Mouse (Mus musculus) adrenal gland, postnatal 0 days (tissue): Measurements from ENCODE around the gene Kif12. TPM values are rescaled to one million over a fixed set of nuclear protein-coding genes. Genes with fewer than 3 reads are reported as not detected.

ENCODE experiments used
- polyA plus RNA-seq: library from polyadenylated mRNA; unstranded; fragments of >200 nt; fragmentation: Nextera tagmentation; extraction: Ambion mirVana; gene quantifications from 2 replicates; pipeline ENCODE4 v1.2.1, GENCODE M21; 2015

The Kif12 gene
- polyA plus RNA-seq, result 0.90 and 2.0 TPM in 2 replicates

GRCm38 (mm10) chr4:63171969-63172685 lies at the start of gene Kif12:
TSS of gene Kif12 (minus strand) at chr4:63172131.

GRCm38 (mm10) chr4:63213907-63214621 lies 42.1 kb upstream of the Kif12 start, which contains the start of gene Col27a1:
TSS of gene Col27a1 (plus strand) at chr4:63214004.

DNA sequence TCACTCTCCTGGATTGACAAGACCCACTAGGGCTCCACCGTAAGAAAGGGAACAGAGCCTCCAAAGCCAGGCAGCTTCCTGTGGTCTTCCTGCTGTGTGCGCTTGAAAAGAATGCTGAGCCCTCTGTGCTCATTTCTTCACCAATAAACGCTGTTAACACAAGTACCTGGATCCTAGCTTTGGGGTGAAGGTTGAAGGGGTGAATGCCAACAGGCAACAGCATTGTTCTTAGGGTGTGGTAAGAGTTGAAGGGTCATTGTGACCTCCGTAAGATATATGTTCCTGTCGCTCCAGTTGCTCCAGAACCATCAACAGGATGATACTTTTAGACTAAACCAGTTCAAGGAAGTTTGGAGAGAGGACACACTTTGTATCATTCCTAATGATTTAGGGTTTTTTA lies 17.2 kb downstream of the Kif12 start, which contains the start of gene Ambp:
Gene Ambp, minus strand, starts transcription at position 101 of the 400 bp plus-strand sequence.

Other genes starting within 250 kb of the Kif12 start
- 6.9 and 14.6 TPM in 2 replicates for gene Zfp618, start 206.6 kb downstream of the Kif12 start, polyA plus RNA-seq
- 43.0 and 62.1 TPM in 2 replicates for gene Ambp, start 17.3 kb downstream of the Kif12 start, polyA plus RNA-seq
- gene Col27a1, start 41.9 kb upstream of the Kif12 start, polyA plus RNA-seq, result 3.8 and 5.2 TPM in 2 replicates
- 1.1 and 2.3 TPM in 2 replicates for gene Orm1, start 172.4 kb upstream of the Kif12 start, polyA plus RNA-seq
- 0.17 and 0.95 TPM in 2 replicates for gene Orm3, start 184.0 kb upstream of the Kif12 start, polyA plus RNA-seq
- gene Orm2, start 190.3 kb upstream of the Kif12 start, polyA plus RNA-seq, result 0.18 TPM in 1 of 2 replicates, not detected in the other
- 2.3 and 3.5 TPM in 2 replicates for gene Akna, start 231.2 kb upstream of the Kif12 start, polyA plus RNA-seq